Mouse (Mus musculus): ENCODE data around the gene Txnl4b.

DNA sequence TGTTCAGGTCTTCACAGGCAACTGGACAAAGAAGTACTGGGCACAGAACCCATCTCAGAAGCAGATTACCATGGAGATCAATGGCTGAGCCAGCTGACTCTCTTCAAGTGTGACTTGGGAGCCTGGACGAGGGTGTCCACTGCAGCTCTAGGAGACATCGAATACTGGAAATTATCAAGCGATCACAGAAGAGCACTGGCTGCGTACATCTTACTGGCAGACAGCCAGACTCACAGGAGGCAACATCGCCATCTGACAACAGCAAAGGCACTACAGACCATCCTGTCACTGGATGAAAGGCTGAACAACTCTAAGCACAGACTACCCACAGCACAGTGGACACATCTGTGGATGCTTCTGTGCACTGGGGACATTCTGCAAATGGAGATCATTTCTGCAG, 26.5 kb downstream of the Txnl4b start:
- TF ChIP-seq JUND (conservative IDR thresholded peaks at IDR 0.05; ENCODE audit: low read depth, low read length) (no peak), MYC (IDR thresholded peaks at IDR 0.05; ENCODE audit: low read depth, low read length) (no peak), SMC3 (IDR thresholded peaks at IDR 0.05; ENCODE audit: low read depth, low read length) (no peak), EP300 (IDR thresholded peaks at IDR 0.05; ENCODE audit: low read length) (no peak), POLR2A (IDR thresholded peaks at IDR 0.05; ENCODE audit: low read depth, low read length) (no peak), ELF1 (IDR thresholded peaks at IDR 0.05; ENCODE audit: low read depth, low read length) (no peak), CHD1 (IDR thresholded peaks at IDR 0.05; ENCODE audit: low read depth, low read length) (no peak), CTCF (conservative IDR thresholded peaks at IDR 0.05 in 1 of 2, IDR thresholded peaks at IDR 0.05 in 1 of 2; ENCODE audit: low read depth in 2 of 2, low read length in 2 of 2) (no peak)

Measured in CH12.LX (cell line).